Mouse (Mus musculus) kidney, adult 2 months (tissue): Measurements from ENCODE around the gene Myh15. TPM values are rescaled to one million over a fixed set of nuclear protein-coding genes. Genes with fewer than 3 reads are reported as not detected.
A peak's percentile ranks its signal among the peaks of the same experiment; 100 is the strongest.

Experiments used
- DNase-seq: peaks from one replicate; pipeline ENCODE4 v3.0.0; 2021
- H3K27ac ChIP-seq: fragments of 200-500 bp; 2 replicates; pipeline ENCODE4 v1.5.1; 2012; ENCODE audit warnings: low read depth, low read length, control low read depth, inconsistent platforms; ENCODE audit not compliant: insufficient read depth
- H3K27me3 ChIP-seq: fragments of 200-500 bp; replicated peaks from 2 replicates; pipeline ENCODE4 v1.6.1; 2012; ENCODE audit warnings: mild to moderate bottlenecking, moderate library complexity, low read length, inconsistent platforms; ENCODE audit not compliant: control insufficient read depth, insufficient read depth
- H3K36me3 ChIP-seq: fragments of 200-500 bp; 2 replicates; pipeline ENCODE4 v1.6.1; 2012; ENCODE audit warnings: mild to moderate bottlenecking, moderate library complexity, low read length, inconsistent platforms; ENCODE audit not compliant: control insufficient read depth, insufficient read depth
- H3K4me1 ChIP-seq: fragments of 200-500 bp; 2 replicates; pipeline ENCODE4 v1.6.1; 2011; ENCODE audit warnings: low read length; ENCODE audit not compliant: control insufficient read depth, insufficient read depth
- H3K4me3 ChIP-seq: fragments of 200-500 bp; 2 replicates; pipeline ENCODE4 v1.5.1; 2011; ENCODE audit warnings: mild to moderate bottlenecking, low read depth, low read length, control low read depth; ENCODE audit not compliant: insufficient read depth
- CTCF ChIP-seq: fragments of 200-500 bp; conservative IDR thresholded peaks from 2 replicates; pipeline ENCODE4 v1.5.1; 2011; ENCODE audit warnings: low read depth, mild to moderate bottlenecking, control low read depth, low read length, moderate library complexity, mixed read lengths; ENCODE audit not compliant: insufficient read depth, insufficient read length
- POLR2A ChIP-seq: fragments of 200-500 bp; IDR thresholded peaks from one replicate; pipeline ENCODE4 v1.6.1; 2011; ENCODE audit warnings: low read depth, low read length, control low read depth
- WGBS: fragments of 180-500 bp; shearing (Covaris S2); methylation state at CpG from one replicate; pipeline ENCODE4 v1.1.7; 2018; 5-methylcytosine and 5-hydroxymethylcytosine counted together
- polyA plus RNA-seq: library from polyadenylated mRNA; depleted of rRNA; stranded (reverse); fragments of >200 nt; gene quantifications from 2 replicates; pipeline ENCODE4 v1.2.3, GENCODE M21; 2012; rRNA removed

The Myh15 gene
- polyA plus RNA-seq = not detected in 2 replicates

DNA sequence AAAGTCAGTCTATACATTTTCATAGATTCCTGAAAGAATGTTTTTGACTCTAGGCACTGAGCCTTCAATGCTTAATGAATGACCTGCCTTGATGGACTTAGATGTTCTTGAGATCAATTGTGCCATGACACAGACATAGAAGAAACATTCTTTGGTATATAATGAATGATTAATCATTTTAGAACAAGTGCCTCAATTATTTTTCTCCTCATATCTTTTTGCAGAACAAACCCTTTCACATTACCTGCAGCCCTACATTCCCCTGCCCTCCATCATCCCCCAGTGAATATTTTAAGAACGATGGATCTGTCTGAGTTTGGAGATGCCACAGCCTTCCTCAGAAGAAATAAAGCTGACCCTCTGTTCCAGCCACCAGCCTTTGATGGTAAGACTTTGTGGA, at the start of gene Myh15:
TSS of gene Myh15 (plus strand) at position 301 of the 400 bp plus-strand sequence.
- Histone ChIP-seq H3K27ac (no peak within 1 kb of the TSS), H3K4me1 (0 out of 2 replicates have a peak, but pooled peaks cover 2% of the 10 kb centered on the region), H3K4me3 (no peak within 1 kb of the TSS), H3K27me3 (no peaks in the 10 kb centered on the region), H3K36me3 (no peaks in the 10 kb centered on the region)
- DNase-seq = no peak
- TF ChIP-seq CTCF = no peak
- no peak for TF ChIP-seq POLR2A
- WGBS = 82% methylated on average over 1 of the region's 1 CpGs

DNA sequence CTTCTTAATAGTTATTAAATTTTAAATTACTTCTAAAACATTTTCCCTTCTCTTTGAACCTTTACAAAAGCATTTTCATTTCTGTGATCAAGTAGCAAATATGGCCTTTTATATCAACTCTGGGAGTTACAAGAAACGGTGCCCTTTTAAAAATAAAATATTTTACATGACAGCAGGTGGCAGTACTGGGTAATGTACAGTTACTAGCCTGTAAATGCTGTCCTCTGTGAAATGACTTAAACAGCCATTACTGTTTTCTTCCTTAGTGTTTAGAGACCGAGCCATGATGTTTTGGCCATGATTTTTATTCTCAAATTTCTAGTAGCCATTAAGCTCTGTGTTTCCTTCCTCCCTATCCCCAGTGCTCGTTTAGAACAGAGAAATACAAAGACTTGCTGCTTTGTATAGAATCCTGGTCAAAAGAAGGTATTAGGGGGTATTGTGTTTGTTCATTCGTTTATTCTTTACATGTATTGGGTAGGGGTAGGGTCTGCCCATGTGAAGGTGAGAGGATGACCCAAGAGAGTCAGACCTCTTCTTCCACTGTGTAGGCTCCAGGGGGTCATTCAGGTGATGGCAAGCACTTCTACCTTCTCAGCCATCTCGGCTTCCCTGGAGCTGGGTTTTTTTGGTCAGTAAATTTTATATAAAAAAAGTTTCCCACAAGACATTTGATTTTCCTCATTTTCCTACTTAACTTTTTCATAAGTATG, 40.5 kb upstream of the Myh15 start:
- peak; percentile 28 for DNase-seq
- Histone ChIP-seq H3K4me1 (no peaks in the 10 kb centered on the region), H3K27ac (no peak overlapping the region), H3K4me3 (no peak overlapping the region), H3K36me3 (no peaks in the 10 kb centered on the region), H3K27me3 (no peaks in the 10 kb centered on the region)
- WGBS = 63% methylated on average over 5 of the region's 5 CpGs
- TF ChIP-seq CTCF (no peak), POLR2A (no peak)

DNA sequence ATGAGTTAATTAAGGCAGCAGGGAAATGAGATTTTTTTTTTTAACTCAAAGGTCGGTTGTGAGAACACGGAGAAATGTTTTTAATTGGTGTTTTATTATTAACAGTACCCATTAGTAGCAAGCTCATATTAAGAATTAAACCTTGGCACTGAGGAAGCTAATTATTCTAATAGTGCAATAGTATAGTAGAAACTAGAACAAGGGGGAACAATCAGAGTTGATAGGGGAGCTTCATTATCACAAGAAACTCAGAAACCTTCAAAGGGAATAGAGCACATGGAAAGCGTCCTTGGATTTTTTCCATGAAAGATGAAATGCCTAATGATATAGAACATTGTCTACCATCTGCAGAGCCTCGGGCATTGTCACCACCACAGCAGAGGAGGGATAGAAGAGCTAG, 21.4 kb upstream of the Myh15 start:
- Histone ChIP-seq H3K36me3 (no peaks in the 10 kb centered on the region), H3K4me3 (no peak overlapping the region), H3K4me1 (no peaks in the 10 kb centered on the region), H3K27ac (no peak overlapping the region), H3K27me3 (no peaks in the 10 kb centered on the region)
- 60% methylated on average over 4 of the region's 4 CpGs for WGBS
- TF ChIP-seq POLR2A = no peak
- TF ChIP-seq CTCF = no peak
- DNase-seq = no peak

DNA sequence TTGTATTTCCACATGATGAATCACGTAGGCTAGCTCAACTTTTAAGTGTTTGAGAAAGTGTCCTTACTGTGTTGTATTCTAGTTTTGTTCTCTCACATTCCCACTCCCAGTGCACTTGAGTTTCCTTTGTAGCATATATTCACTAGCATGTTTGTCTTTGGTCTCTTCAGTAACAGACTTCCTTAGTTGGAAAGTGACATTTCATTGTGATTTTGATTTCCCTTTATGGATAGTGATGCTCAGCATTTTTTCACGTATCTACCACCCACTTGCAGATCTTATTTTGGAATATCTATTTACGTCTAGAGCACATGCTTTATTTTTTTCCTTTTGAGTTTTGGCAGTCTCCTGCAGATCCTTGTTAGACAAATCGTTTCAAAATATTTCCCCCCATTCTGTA, 19.5 kb upstream of the Myh15 start:
- H3K27me3 ChIP-seq = no peaks in the 10 kb centered on the region
- no peak overlapping the region for H3K27ac ChIP-seq
- no peak for TF ChIP-seq POLR2A
- 73% methylated on average over 4 of the region's 4 CpGs for WGBS
- H3K36me3 ChIP-seq = no peaks in the 10 kb centered on the region
- H3K4me1 ChIP-seq = no peaks in the 10 kb centered on the region
- DNase-seq = no peak
- H3K4me3 ChIP-seq = no peak overlapping the region

DNA sequence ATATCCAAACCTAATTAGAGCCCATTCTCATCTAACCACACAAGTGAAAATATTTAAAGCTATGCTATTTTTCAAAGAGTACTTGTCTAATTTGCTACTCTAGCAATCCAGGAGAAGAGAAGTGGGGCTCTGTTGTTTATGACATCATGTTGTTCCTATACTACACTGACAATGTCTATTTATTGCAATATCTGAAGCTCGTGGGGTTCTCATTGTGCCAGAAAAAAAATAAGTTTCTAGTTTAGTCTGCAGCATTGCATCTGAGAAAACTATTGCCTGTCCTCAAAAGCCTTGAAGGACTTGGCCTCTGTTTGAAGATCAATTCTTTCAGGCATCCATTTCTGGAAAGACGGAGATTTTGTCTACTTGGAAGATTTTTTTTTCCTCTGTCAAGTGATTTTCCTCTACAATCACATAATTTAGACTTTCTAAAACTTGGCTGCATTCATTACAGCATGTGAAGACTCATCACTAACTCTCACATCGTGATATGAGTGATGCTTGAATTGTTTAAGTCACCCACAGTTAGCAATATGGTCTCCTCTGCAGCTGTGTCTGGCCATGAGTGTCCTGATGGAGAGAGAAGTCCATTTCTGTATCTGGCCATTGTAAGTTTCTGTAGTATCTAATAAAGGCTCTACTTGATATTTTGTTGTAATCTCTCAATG, 16.6 kb upstream of the Myh15 start:
- H3K27ac ChIP-seq = no peak overlapping the region
- 83% methylated on average over 3 of the region's 3 CpGs for WGBS
- no peak for TF ChIP-seq POLR2A
- TF ChIP-seq CTCF = no peak
- no peak overlapping the region for H3K4me3 ChIP-seq
- no peak for DNase-seq
- H3K4me1 ChIP-seq = no peaks in the 10 kb centered on the region
- no peaks in the 10 kb centered on the region for H3K27me3 ChIP-seq
- H3K36me3 ChIP-seq = no peaks in the 10 kb centered on the region

DNA sequence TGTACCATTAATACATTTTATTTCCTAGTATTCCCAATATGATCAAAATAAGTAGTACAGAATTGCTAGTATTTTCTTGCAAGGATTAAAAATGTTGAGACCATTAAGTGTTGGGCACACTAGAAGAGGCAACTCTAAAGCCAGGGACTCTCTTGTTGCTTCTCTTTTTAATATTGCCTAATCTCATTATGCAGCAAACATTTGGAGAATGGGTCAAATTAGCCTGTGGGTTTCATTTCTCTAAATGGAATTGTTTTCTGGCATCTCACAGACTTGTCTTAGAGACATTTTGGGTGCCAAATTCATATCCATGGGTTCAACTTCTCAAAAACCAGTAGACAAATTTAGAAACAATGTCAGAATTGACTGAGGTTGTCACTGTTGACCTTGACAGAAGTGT, 8.1 kb upstream of the Myh15 start:
- Histone ChIP-seq H3K27ac (no peak overlapping the region), H3K4me1 (no peaks in the 10 kb centered on the region), H3K36me3 (no peaks in the 10 kb centered on the region), H3K27me3 (no peaks in the 10 kb centered on the region), H3K4me3 (no peak overlapping the region)
- no peak for TF ChIP-seq POLR2A
- no peak for TF ChIP-seq CTCF
- DNase-seq = no peak

DNA sequence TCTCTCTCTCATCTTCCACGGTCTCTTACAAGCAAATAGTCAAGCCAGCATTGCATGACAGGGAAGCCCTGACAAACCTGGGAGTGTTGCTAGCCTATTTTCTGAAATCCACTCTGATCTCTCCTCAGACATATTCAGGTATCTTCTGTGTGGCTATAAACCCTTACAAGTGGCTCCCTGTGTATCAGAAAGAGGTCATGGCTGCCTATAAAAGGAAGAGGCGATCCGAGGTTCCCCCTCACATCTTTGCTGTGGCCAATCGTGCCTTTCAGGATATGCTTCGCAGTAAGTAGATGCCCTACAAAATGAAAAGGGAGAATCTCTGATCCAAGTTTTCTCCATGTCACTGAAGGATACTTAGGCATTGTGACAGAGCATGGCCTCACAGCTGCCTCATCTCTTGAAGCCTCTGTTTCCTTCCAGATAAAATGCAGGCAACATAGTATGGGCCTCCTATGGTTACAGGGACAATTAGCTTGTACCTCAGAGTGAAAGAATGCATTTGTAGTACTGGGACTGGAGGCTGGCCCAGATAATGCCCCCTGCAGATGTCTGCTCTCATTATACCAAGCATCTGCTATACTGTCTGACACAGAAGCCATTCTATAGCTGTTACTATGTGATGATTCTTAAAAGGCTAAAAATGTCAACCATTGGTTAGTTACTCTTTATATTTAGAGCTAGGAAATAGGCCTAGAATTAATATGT, 12.1 kb downstream of the Myh15 start:
- no peak overlapping the region for H3K4me3 ChIP-seq
- DNase-seq = no peak
- H3K27me3 ChIP-seq = no peaks in the 10 kb centered on the region
- WGBS = 86% methylated on average over 5 of the region's 5 CpGs
- H3K4me1 ChIP-seq = no peaks in the 10 kb centered on the region
- TF ChIP-seq POLR2A (no peak), CTCF (no peak)
- no peaks in the 10 kb centered on the region for H3K36me3 ChIP-seq
- no peak overlapping the region for H3K27ac ChIP-seq
